Mouse (Mus musculus): ENCODE results near the gene Syngr3. TPM values are rescaled to one million over a fixed set of nuclear protein-coding genes. Genes with fewer than 3 reads are reported as not detected.

The Syngr3 gene
- polyA plus RNA-seq, 1 experiment from 2014 or later, result 115 TPM

- no peak overlapping the region for H3K4me3 ChIP-seq
- whole genome bisulfite sequencing, result 96% methylated on average over 15 of the region's 15 CpGs
These were observed 26.5 kb upstream of the Syngr3 start for GRCm38 (mm10) chr17:24716166-24716682.

GRCm38 (mm10) chr17:24715556-24715955 is 25.8 kb upstream of the Syngr3 start:
- no peaks in the 10 kb centered on the region for H3K27me3 ChIP-seq
- peaks cover 20% of the 10 kb centered on the region for H3K36me3 ChIP-seq
- no peak overlapping the region for H3K9ac ChIP-seq
- H3K4me2 ChIP-seq, result no peak overlapping the region
- ATAC-seq (ENCODE audit: low FRiP score), result no peak
- no peaks in the 10 kb centered on the region for H3K9me3 ChIP-seq
- H3K4me3 ChIP-seq, result no peak overlapping the region
- H3K4me1 ChIP-seq (replicated peaks), result peaks cover 8% of the 10 kb centered on the region
- H3K27ac ChIP-seq, result no peak overlapping the region
- 78% methylated on average over 6 of the region's 6 CpGs for WGBS

More at GRCm38 (mm10) chr17:24716166-24716682, 26.5 kb upstream of the Syngr3 start:
- H3K9me3 ChIP-seq, result no peaks in the 10 kb centered on the region
- no peak overlapping the region for H3K9ac ChIP-seq
- ATAC-seq (ENCODE audit: low FRiP score), result no peak
- H3K4me2 ChIP-seq, result no peak overlapping the region
- H3K4me1 ChIP-seq (replicated peaks), result peaks cover 13% of the 10 kb centered on the region
- peaks cover 21% of the 10 kb centered on the region for H3K36me3 ChIP-seq
- no peak overlapping the region for H3K27ac ChIP-seq
- no peaks in the 10 kb centered on the region for H3K27me3 ChIP-seq

GRCm38 (mm10) chr17:24708646-24709045 is 18.9 kb upstream of the Syngr3 start:
- 40% methylated on average over 2 of the region's 2 CpGs for WGBS
- no peak overlapping the region for H3K27ac ChIP-seq
- H3K4me3 ChIP-seq, result no peak overlapping the region
- H3K9ac ChIP-seq, result no peak overlapping the region
- H3K9me3 ChIP-seq, result no peaks in the 10 kb centered on the region
- peaks cover 17% of the 10 kb centered on the region for H3K4me1 ChIP-seq (replicated peaks)
- peaks cover 19% of the 10 kb centered on the region for H3K36me3 ChIP-seq
- no peaks in the 10 kb centered on the region for H3K27me3 ChIP-seq
- H3K4me2 ChIP-seq, result no peak overlapping the region
- ATAC-seq (ENCODE audit: low FRiP score), result no peak

- Histone ChIP-seq H3K9ac (peak overlapping the region; percentile 85), H3K4me1 (replicated peaks) (peaks cover 17% of the 10 kb centered on the region), H3K36me3 (peaks cover 22% of the 10 kb centered on the region), H3K9me3 (no peaks in the 10 kb centered on the region), H3K4me3 (peak overlapping the region; percentile 80), H3K4me2 (peak overlapping the region; percentile 87), H3K27ac (peak overlapping the region; percentile 88), H3K27me3 (no peaks in the 10 kb centered on the region)
- ATAC-seq (ENCODE audit: low FRiP score), result peak; percentile 55; the same call in 1 of the 2 replicates
- 6% methylated on average over 24 of the region's 24 CpGs for WGBS
These were observed 18.2 kb upstream of the Syngr3 start for GRCm38 (mm10) chr17:24707801-24708425.

- Histone ChIP-seq H3K9ac (peak within 1 kb of the TSS; percentile 85), H3K27me3 (no peaks in the 10 kb centered on the region), H3K9me3 (no peaks in the 10 kb centered on the region), H3K27ac (peak within 1 kb of the TSS; percentile 88), H3K36me3 (peaks cover 29% of the 10 kb centered on the region), H3K4me1 (replicated peaks) (peaks cover 17% of the 10 kb centered on the region), H3K4me3 (peak within 1 kb of the TSS; percentile 80), H3K4me2 (peak within 1 kb of the TSS; percentile 87)
- WGBS, result 5% methylated on average over 32 of the region's 32 CpGs
- peak; percentile 90 for ATAC-seq (ENCODE audit: low FRiP score)
These were observed 17.4 kb upstream of the Syngr3 start, which contains the start of gene Tbl3 for GRCm38 (mm10) chr17:24706982-24707800. Gene Tbl3, minus strand, starts transcription at chr17:24707660.

GRCm38 (mm10) chr17:24705821-24706220 is 16.1 kb upstream of the Syngr3 start:
- ATAC-seq (ENCODE audit: low FRiP score), result no peak
- Histone ChIP-seq H3K4me1 (replicated peaks) (peaks cover 17% of the 10 kb centered on the region), H3K4me3 (no peak overlapping the region), H3K9ac (no peak overlapping the region), H3K27ac (no peak overlapping the region), H3K9me3 (no peaks in the 10 kb centered on the region), H3K27me3 (no peaks in the 10 kb centered on the region), H3K36me3 (peaks cover 43% of the 10 kb centered on the region), H3K4me2 (0 out of 2 replicates have a peak overlapping the region, but pooled peaks have one; percentile 87)
- WGBS, result 96% methylated on average over 3 of the region's 3 CpGs

- H3K9me3 ChIP-seq, result no peaks in the 10 kb centered on the region
- H3K4me1 ChIP-seq (replicated peaks), result peaks cover 26% of the 10 kb centered on the region
- H3K4me3 ChIP-seq, result no peak overlapping the region
- peaks cover 7% of the 10 kb centered on the region; the same call in 1 of the 2 replicates for H3K27me3 ChIP-seq
- H3K4me2 ChIP-seq, result no peak overlapping the region
- 94% methylated on average over 9 of the region's 9 CpGs for WGBS
- no peak for ATAC-seq (ENCODE audit: low FRiP score)
- peaks cover 60% of the 10 kb centered on the region for H3K36me3 ChIP-seq
- H3K9ac ChIP-seq, result no peak overlapping the region
- no peak overlapping the region for H3K27ac ChIP-seq
These were observed 11.5 kb upstream of the Syngr3 start for GRCm38 (mm10) chr17:24701251-24701650.

GRCm38 (mm10) chr17:24699473-24699872 is 9.7 kb upstream of the Syngr3 start:
- Histone ChIP-seq H3K36me3 (peaks cover 50% of the 10 kb centered on the region), H3K9ac (no peak overlapping the region), H3K4me1 (replicated peaks) (peaks cover 31% of the 10 kb centered on the region), H3K4me2 (no peak overlapping the region), H3K27me3 (peaks cover 7% of the 10 kb centered on the region; the same call in 1 of the 2 replicates), H3K4me3 (no peak overlapping the region), H3K9me3 (no peaks in the 10 kb centered on the region), H3K27ac (no peak overlapping the region)
- 82% methylated on average over 2 of the region's 2 CpGs for WGBS
- ATAC-seq (ENCODE audit: low FRiP score), result no peak

GRCm38 (mm10) chr17:24698715-24699114 is 9.0 kb upstream of the Syngr3 start:
- Histone ChIP-seq H3K27ac (no peak overlapping the region), H3K9ac (no peak overlapping the region; the same call in 1 of the 2 replicates), H3K9me3 (no peaks in the 10 kb centered on the region), H3K36me3 (peaks cover 42% of the 10 kb centered on the region), H3K4me2 (no peak overlapping the region), H3K4me3 (no peak overlapping the region), H3K27me3 (peaks cover 7% of the 10 kb centered on the region; the same call in 1 of the 2 replicates), H3K4me1 (replicated peaks) (peaks cover 36% of the 10 kb centered on the region)
- 66% methylated on average over 9 of the region's 9 CpGs for WGBS
- ATAC-seq (ENCODE audit: low FRiP score), result no peak

- Histone ChIP-seq H3K9ac (no peak overlapping the region; the same call in 1 of the 2 replicates), H3K27me3 (peaks cover 7% of the 10 kb centered on the region; the same call in 1 of the 2 replicates), H3K4me3 (no peak overlapping the region), H3K4me1 (replicated peaks) (peaks cover 36% of the 10 kb centered on the region), H3K4me2 (no peak overlapping the region), H3K27ac (no peak overlapping the region), H3K9me3 (no peaks in the 10 kb centered on the region), H3K36me3 (peaks cover 44% of the 10 kb centered on the region)
- 16% methylated on average over 5 of the region's 5 CpGs for WGBS
- ATAC-seq (ENCODE audit: low FRiP score), result no peak
These were observed 8.2 kb upstream of the Syngr3 start for GRCm38 (mm10) chr17:24697985-24698384.

- ATAC-seq (ENCODE audit: low FRiP score), result peak; percentile 87
- H3K4me1 ChIP-seq (replicated peaks), result peaks cover 37% of the 10 kb centered on the region
- under 1% methylated on average over 69 of the region's 76 CpGs for WGBS
- H3K4me3 ChIP-seq, result peak within 1 kb of the TSS; percentile 78
- H3K27me3 ChIP-seq, result peaks cover 11% of the 10 kb centered on the region; the same call in 1 of the 2 replicates
- H3K4me2 ChIP-seq, result peak within 1 kb of the TSS; percentile 78
- H3K9ac ChIP-seq, result peak within 1 kb of the TSS; percentile 88
- H3K36me3 ChIP-seq, result peaks cover 37% of the 10 kb centered on the region
- H3K9me3 ChIP-seq, result no peaks in the 10 kb centered on the region
- peak within 1 kb of the TSS; percentile 90 for H3K27ac ChIP-seq
These were observed 6.4 kb upstream of the Syngr3 start, which contains the start of the genes Gfer and Noxo1 for GRCm38 (mm10) chr17:24696011-24696697. Gene Gfer, minus strand, starts transcription at chr17:24696156. Gene Noxo1, plus strand, starts transcription at chr17:24696234.
